Mouse (Mus musculus): ENCODE results near the gene Nkpd1. TPM values are rescaled to one million over a fixed set of nuclear protein-coding genes. Genes with fewer than 3 reads are reported as not detected.

Nkpd1 gene
- polyA plus RNA-seq, 1 experiment: 0.06 TPM

- Histone ChIP-seq H3ac (ENCODE audit: control insufficient read depth, insufficient read length) (no peak overlapping the region), H3K4me2 (ENCODE audit: low read depth) (no peak overlapping the region), H3K36me3 (ENCODE audit: control insufficient read depth, insufficient read depth) (no peaks in the 10 kb centered on the region), H3K79me2 (ENCODE audit: control insufficient read depth, insufficient read depth) (no peaks in the 10 kb centered on the region), H3K4me3 (no peak overlapping the region), H3K27me3 (ENCODE audit: control insufficient read depth, insufficient read depth, insufficient read length) (peaks cover 67% of the 10 kb centered on the region)
- TF ChIP-seq E2F4 (IDR thresholded peaks at IDR 0.05; ENCODE audit: insufficient read depth): no peak
- TF ChIP-seq MAX (IDR thresholded peaks at IDR 0.05; ENCODE audit: low read depth): no peak
- TF ChIP-seq REST (IDR thresholded peaks at IDR 0.05; ENCODE audit: insufficient read depth, insufficient read length): no peak
- TF ChIP-seq TCF3 (IDR thresholded peaks at IDR 0.05; ENCODE audit: insufficient read length, low read depth): no peak
- TF ChIP-seq POLR2A (IDR thresholded peaks at IDR 0.05; ENCODE audit: insufficient read length, low read depth): no peak
- no peak for TF ChIP-seq TCF12 (IDR thresholded peaks at IDR 0.05; ENCODE audit: insufficient read depth, poor library complexity, severe bottlenecking)
- no peak for TF ChIP-seq MYOG (IDR thresholded peaks at IDR 0.05; ENCODE audit: control insufficient read depth in 1 of 3, insufficient read depth in 1 of 3, insufficient read length in 2 of 3, low read depth in 2 of 3)
- no peak for TF ChIP-seq SRF (IDR thresholded peaks at IDR 0.05; ENCODE audit: control insufficient read depth, insufficient read length, low read depth)
- TF ChIP-seq CEBPB (IDR thresholded peaks at IDR 0.05; ENCODE audit: insufficient read depth, poor library complexity, severe bottlenecking): no peak
- TF ChIP-seq MYOD1 (IDR thresholded peaks at IDR 0.05; ENCODE audit: control insufficient read depth in 1 of 3, insufficient read length in 2 of 3, low read depth in 2 of 3): no peak
- no peak for TF ChIP-seq USF1 (IDR thresholded peaks at IDR 0.05; ENCODE audit: low read depth)
- TF ChIP-seq POLR2AphosphoS2 (IDR thresholded peaks at IDR 0.05; ENCODE audit: insufficient read length, low read depth): no peak
Observed at GRCm38 (mm10) chr7:19491731-19492130, 25.9 kb upstream of the Nkpd1 start.

GRCm38 (mm10) chr7:19494751-19495474, 22.7 kb upstream of the Nkpd1 start:
- Histone ChIP-seq H3K79me2 (ENCODE audit: control insufficient read depth, insufficient read depth) (no peaks in the 10 kb centered on the region), H3K4me3 (no peak overlapping the region), H3ac (ENCODE audit: control insufficient read depth, insufficient read length) (no peak overlapping the region), H3K4me2 (ENCODE audit: low read depth) (no peak overlapping the region), H3K27me3 (ENCODE audit: control insufficient read depth, insufficient read depth, insufficient read length) (peaks cover 48% of the 10 kb centered on the region), H3K36me3 (ENCODE audit: control insufficient read depth, insufficient read depth) (no peaks in the 10 kb centered on the region)
- TF ChIP-seq MYOG (IDR thresholded peaks at IDR 0.05; ENCODE audit: control insufficient read depth in 1 of 3, insufficient read depth in 1 of 3, insufficient read length in 2 of 3, low read depth in 2 of 3) (no peak), MYOD1 (IDR thresholded peaks at IDR 0.05; ENCODE audit: control insufficient read depth in 1 of 3, insufficient read length in 2 of 3, low read depth in 2 of 3) (no peak), MAX (IDR thresholded peaks at IDR 0.05; ENCODE audit: low read depth) (no peak), SRF (IDR thresholded peaks at IDR 0.05; ENCODE audit: control insufficient read depth, insufficient read length, low read depth) (no peak), E2F4 (IDR thresholded peaks at IDR 0.05; ENCODE audit: insufficient read depth) (no peak), POLR2AphosphoS2 (IDR thresholded peaks at IDR 0.05; ENCODE audit: insufficient read length, low read depth) (no peak), POLR2A (IDR thresholded peaks at IDR 0.05; ENCODE audit: insufficient read length, low read depth) (no peak), TCF12 (IDR thresholded peaks at IDR 0.05; ENCODE audit: insufficient read depth, poor library complexity, severe bottlenecking) (no peak), USF1 (IDR thresholded peaks at IDR 0.05; ENCODE audit: low read depth) (no peak), CEBPB (IDR thresholded peaks at IDR 0.05; ENCODE audit: insufficient read depth, poor library complexity, severe bottlenecking) (no peak), TCF3 (IDR thresholded peaks at IDR 0.05; ENCODE audit: insufficient read length, low read depth) (no peak), REST (IDR thresholded peaks at IDR 0.05; ENCODE audit: insufficient read depth, insufficient read length) (no peak)

- no peak overlapping the region for H3K4me3 ChIP-seq
- no peaks in the 10 kb centered on the region for H3K36me3 ChIP-seq (ENCODE audit: control insufficient read depth, insufficient read depth)
- no peak overlapping the region for H3K4me2 ChIP-seq (ENCODE audit: low read depth)
- H3K79me2 ChIP-seq (ENCODE audit: control insufficient read depth, insufficient read depth): no peaks in the 10 kb centered on the region
- H3ac ChIP-seq (ENCODE audit: control insufficient read depth, insufficient read length): no peak overlapping the region
- peaks cover 47% of the 10 kb centered on the region for H3K27me3 ChIP-seq (ENCODE audit: control insufficient read depth, insufficient read depth, insufficient read length)
- no peak for TF ChIP-seq CEBPB (IDR thresholded peaks at IDR 0.05; ENCODE audit: insufficient read depth, poor library complexity, severe bottlenecking)
- no peak for TF ChIP-seq MYOD1 (IDR thresholded peaks at IDR 0.05; ENCODE audit: control insufficient read depth in 1 of 3, insufficient read length in 2 of 3, low read depth in 2 of 3)
- TF ChIP-seq SRF (IDR thresholded peaks at IDR 0.05; ENCODE audit: control insufficient read depth, insufficient read length, low read depth): no peak
- no peak for TF ChIP-seq MYOG (IDR thresholded peaks at IDR 0.05; ENCODE audit: control insufficient read depth in 1 of 3, insufficient read depth in 1 of 3, insufficient read length in 2 of 3, low read depth in 2 of 3)
- no peak for TF ChIP-seq POLR2A (IDR thresholded peaks at IDR 0.05; ENCODE audit: insufficient read length, low read depth)
- no peak for TF ChIP-seq TCF3 (IDR thresholded peaks at IDR 0.05; ENCODE audit: insufficient read length, low read depth)
- TF ChIP-seq POLR2AphosphoS2 (IDR thresholded peaks at IDR 0.05; ENCODE audit: insufficient read length, low read depth): no peak
- no peak for TF ChIP-seq TCF12 (IDR thresholded peaks at IDR 0.05; ENCODE audit: insufficient read depth, poor library complexity, severe bottlenecking)
- TF ChIP-seq REST (IDR thresholded peaks at IDR 0.05; ENCODE audit: insufficient read depth, insufficient read length): no peak
- no peak for TF ChIP-seq E2F4 (IDR thresholded peaks at IDR 0.05; ENCODE audit: insufficient read depth)
- TF ChIP-seq MAX (IDR thresholded peaks at IDR 0.05; ENCODE audit: low read depth): no peak
- TF ChIP-seq USF1 (IDR thresholded peaks at IDR 0.05; ENCODE audit: low read depth): no peak
Observed at GRCm38 (mm10) chr7:19495521-19496213, 22.0 kb upstream of the Nkpd1 start.

GRCm38 (mm10) chr7:19496214-19496555, 21.5 kb upstream of the Nkpd1 start:
- Histone ChIP-seq H3K4me2 (ENCODE audit: low read depth) (no peak overlapping the region), H3ac (ENCODE audit: control insufficient read depth, insufficient read length) (no peak overlapping the region), H3K27me3 (ENCODE audit: control insufficient read depth, insufficient read depth, insufficient read length) (peaks cover 47% of the 10 kb centered on the region), H3K79me2 (ENCODE audit: control insufficient read depth, insufficient read depth) (no peaks in the 10 kb centered on the region), H3K36me3 (ENCODE audit: control insufficient read depth, insufficient read depth) (no peaks in the 10 kb centered on the region), H3K4me3 (no peak overlapping the region)
- TF ChIP-seq TCF12 (IDR thresholded peaks at IDR 0.05; ENCODE audit: insufficient read depth, poor library complexity, severe bottlenecking) (no peak), MYOG (IDR thresholded peaks at IDR 0.05; ENCODE audit: control insufficient read depth in 1 of 3, insufficient read depth in 1 of 3, insufficient read length in 2 of 3, low read depth in 2 of 3) (no peak), TCF3 (IDR thresholded peaks at IDR 0.05; ENCODE audit: insufficient read length, low read depth) (no peak), SRF (IDR thresholded peaks at IDR 0.05; ENCODE audit: control insufficient read depth, insufficient read length, low read depth) (no peak), MAX (IDR thresholded peaks at IDR 0.05; ENCODE audit: low read depth) (no peak), POLR2A (IDR thresholded peaks at IDR 0.05; ENCODE audit: insufficient read length, low read depth) (no peak), USF1 (IDR thresholded peaks at IDR 0.05; ENCODE audit: low read depth) (no peak)
